15 mouse cellular contexts compared by ENCODE assay signal in the genomic region with DNA sequence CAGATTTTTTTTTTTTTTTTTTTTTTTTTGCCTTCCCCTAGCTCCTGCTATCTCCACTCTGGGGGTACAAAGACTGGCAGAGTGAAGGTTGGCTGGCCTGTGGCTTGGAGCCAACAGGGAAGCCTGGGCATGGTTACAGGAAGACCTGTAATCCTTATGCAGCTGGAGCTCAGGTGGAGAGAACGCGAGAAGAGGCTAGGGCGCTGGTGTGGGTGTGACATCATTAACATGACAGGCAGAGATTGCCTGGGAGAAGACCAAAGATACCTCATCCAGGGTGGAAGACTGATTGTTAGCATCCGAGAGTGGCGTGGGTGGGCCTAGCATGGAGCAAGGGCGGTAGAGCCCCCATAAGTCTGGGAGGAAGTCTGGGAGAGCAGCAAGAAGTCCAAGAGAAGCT. TPM values are rescaled to one million over a fixed set of nuclear protein-coding genes. Genes with fewer than 3 reads are reported as not detected.
DNase-seq lines count a peak whose midpoint lies in the region; ATAC-seq and TF ChIP-seq lines count a peak whose summit lies in the region.
"Had no signal": no experiment of that assay in that cellular context is flagged by ENCODE, and none has a peak within 500 bp of the region (broad histone marks: within the 10 kb centered on the region; RNA-seq: fewer than 3 reads in every experiment).

No protein-coding gene starts in this region.

- no peaks in the 10 kb centered on the region for H3K27me3 ChIP-seq in intestine, postnatal 0 days (replicated peaks; ENCODE audit: control insufficient read depth, insufficient read depth, low read length)

- peaks cover 9% of the 10 kb centered on the region; the same call in 1 of the 2 replicates for H3K4me1 ChIP-seq in intestine, postnatal 0 days (replicated peaks; ENCODE audit: control insufficient read depth, insufficient read depth, low read length)

- peaks cover 10% of the 10 kb centered on the region; the same call in 1 of the 2 replicates for H3K36me3 ChIP-seq in intestine, postnatal 0 days (ENCODE audit: control insufficient read depth, insufficient read depth)
- H3K36me3 ChIP-seq: embryonic facial prominence, embryonic 13.5 days; limb, embryonic 13.5 days; midbrain, embryonic 15.5 days had no signal

- TF ChIP-seq CTCF in intestine, postnatal 0 days (IDR thresholded peaks at IDR 0.05; ENCODE audit: low read depth): no peak

- no peaks in the 10 kb centered on the region for H3K9me3 ChIP-seq in intestine, postnatal 0 days (ENCODE audit: control insufficient read depth)
- H3K9me3 ChIP-seq: embryonic facial prominence, embryonic 13.5 days; limb, embryonic 13.5 days; midbrain, embryonic 15.5 days had no signal

- H3K9ac ChIP-seq in intestine, postnatal 0 days (ENCODE audit: low read depth, low read length): no peak overlapping the region
- H3K9ac ChIP-seq: embryonic facial prominence, embryonic 13.5 days; limb, embryonic 13.5 days; liver, embryonic 14.5 days; midbrain, embryonic 15.5 days had no signal

- H3K4me3 ChIP-seq in intestine, postnatal 0 days (ENCODE audit: low read depth, low read length): no peak overlapping the region
- H3K4me3 ChIP-seq: embryonic facial prominence, embryonic 13.5 days; heart, adult 2 months; limb, embryonic 13.5 days; midbrain, embryonic 15.5 days had no signal

- DNase-seq in cerebellum, adult 9-10 months: peak; percentile 39
- DNase-seq in cerebellum, postnatal 36 days: no peak
- DNase-seq in ES-CJ7 (ENCODE audit: low read depth, low spot score) (peak; percentile 51), adipocyte (ENCODE audit: low spot score) (no peak)
- peak; percentile 66 for DNase-seq in kidney, postnatal 14 days
- no peak for DNase-seq in yolk sac, embryonic 10.5 days (ENCODE audit: low spot score)
- no peak for DNase-seq in natural killer cell, adult 2 months (ENCODE audit: low spot score in 2 of 2)
- DNase-seq: heart, adult 2 months; thymus, postnatal 4 days had no signal

- peak; percentile 9; the same call in 1 of the 2 replicates for ATAC-seq in intestine, postnatal 0 days
- ATAC-seq: inflammation-experienced regulatory T-cells, adult 6 months; midbrain, embryonic 15.5 days had no signal

- 0 out of 2 replicates have a peak overlapping the region, but pooled peaks have one; percentile 68 for H3K4me2 ChIP-seq in intestine, postnatal 0 days (replicated peaks; ENCODE audit: low read depth)
- H3K4me2 ChIP-seq: embryonic facial prominence, embryonic 13.5 days; limb, embryonic 13.5 days; midbrain, embryonic 15.5 days had no signal

- peak overlapping the region; percentile 95 for H3K27ac ChIP-seq in intestine, postnatal 0 days (ENCODE audit: low read depth, low read length)
- H3K27ac ChIP-seq: embryonic facial prominence, embryonic 13.5 days; heart, adult 2 months; limb, embryonic 13.5 days; liver, embryonic 14.5 days; midbrain, embryonic 15.5 days had no signal

- 52% methylated on average over 6 of the region's 6 CpGs for WGBS in intestine, postnatal 0 days

RNA-seq across cellular contexts. Expression of a gene that starts 3.3 kb away (rescaled TPM):
- 9.7 and 11.4 TPM in 2 replicates for polyA plus RNA-seq in intestine, postnatal 0 days (2015; fragmentation: Nextera tagmentation; extraction: Ambion mirVana)

RNA-seq across cellular contexts. Expression of a gene that starts 9.4 kb away (rescaled TPM):
- 4.2 and 4.5 TPM in 2 replicates for polyA plus RNA-seq in intestine, postnatal 0 days (2015; fragmentation: Nextera tagmentation; extraction: Ambion mirVana)

RNA-seq across cellular contexts. Expression of a gene that starts 9.4 kb away (rescaled TPM):
- 6.4 and 6.8 TPM in 2 replicates for polyA plus RNA-seq in intestine, postnatal 0 days (2015; fragmentation: Nextera tagmentation; extraction: Ambion mirVana)

RNA-seq across cellular contexts. Expression of a gene that starts 25.2 kb away (rescaled TPM):
- polyA plus RNA-seq in intestine, postnatal 0 days (2015; fragmentation: Nextera tagmentation; extraction: Ambion mirVana): 118 and 120 TPM in 2 replicates

RNA-seq across cellular contexts. Expression of a gene that starts 28.1 kb away (rescaled TPM):
- polyA plus RNA-seq in intestine, postnatal 0 days (2015; fragmentation: Nextera tagmentation; extraction: Ambion mirVana): 59.1 and 60.8 TPM in 2 replicates

Comparison
In these comparisons a context has a peak if more than half of its experiments do, and no peak if none do; other contexts are left out.
1. DNase-seq: peak in cerebellum, adult 9-10 months (single experiment), ES-CJ7 (single experiment) and kidney, postnatal 14 days (single experiment); none in cerebellum, postnatal 36 days (0 of 2), yolk sac, embryonic 10.5 days (single experiment), adipocyte (single experiment) and natural killer cell, adult 2 months (0 of 2).